Mouse (Mus musculus) CD4-positive, CD25-positive, alpha-beta regulatory T cell, adult 2 months (primary cell): Measurements from ENCODE around the gene Knl1.
A peak's percentile ranks its signal among the peaks of the same experiment; 100 is the strongest.

Experiments used
- DNase-seq: peaks from one replicate; pipeline ENCODE4 v3.0.0-alpha.2; 2012; ENCODE audit warnings: low read depth, low spot score

Gene Knl1

GRCm38 (mm10) chr2:119035397-119035745 is 11.5 kb upstream of the Knl1 start:
- no peak for DNase-seq

DNA sequence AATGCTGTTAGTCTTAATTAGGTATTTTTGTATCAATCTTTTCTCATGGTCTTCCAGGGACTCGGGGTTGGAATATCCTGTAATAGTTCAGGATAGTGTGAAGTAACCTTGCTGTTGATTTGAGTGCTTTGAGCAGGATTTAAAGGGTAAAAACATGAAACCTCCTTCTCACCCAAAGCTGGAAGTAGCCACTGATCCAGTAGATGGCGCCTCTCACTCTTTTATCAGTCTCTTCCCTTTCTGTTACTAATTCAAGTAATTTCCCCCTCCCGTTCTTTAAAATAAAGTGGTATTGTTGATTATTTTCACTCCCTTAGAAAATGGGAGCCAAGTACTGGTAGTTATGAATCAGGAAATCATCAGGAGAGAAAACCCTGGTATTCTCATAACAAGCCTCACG is 6.0 kb upstream of the Knl1 start:
- DNase-seq = peak; percentile 70

DNA sequence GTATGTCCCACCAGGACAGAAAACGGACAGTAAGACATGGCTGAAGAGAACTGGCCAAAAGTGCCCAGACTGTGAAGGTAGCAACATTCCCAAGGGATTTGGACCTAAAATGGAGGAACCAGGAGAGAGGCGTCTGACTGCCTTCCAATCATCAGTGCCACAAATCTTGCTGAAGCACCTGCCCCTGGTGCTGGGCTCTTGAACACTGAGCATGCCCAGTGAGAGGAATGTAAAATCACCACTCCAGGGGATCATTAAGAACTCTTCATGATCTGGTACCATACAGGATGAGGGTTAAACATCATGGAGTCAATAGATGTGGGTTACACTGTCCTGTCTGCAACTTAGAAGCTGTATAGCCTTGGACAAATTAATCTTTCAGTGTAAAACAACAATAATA is 1.8 kb upstream of the Knl1 start:
- DNase-seq = no peak

DNA sequence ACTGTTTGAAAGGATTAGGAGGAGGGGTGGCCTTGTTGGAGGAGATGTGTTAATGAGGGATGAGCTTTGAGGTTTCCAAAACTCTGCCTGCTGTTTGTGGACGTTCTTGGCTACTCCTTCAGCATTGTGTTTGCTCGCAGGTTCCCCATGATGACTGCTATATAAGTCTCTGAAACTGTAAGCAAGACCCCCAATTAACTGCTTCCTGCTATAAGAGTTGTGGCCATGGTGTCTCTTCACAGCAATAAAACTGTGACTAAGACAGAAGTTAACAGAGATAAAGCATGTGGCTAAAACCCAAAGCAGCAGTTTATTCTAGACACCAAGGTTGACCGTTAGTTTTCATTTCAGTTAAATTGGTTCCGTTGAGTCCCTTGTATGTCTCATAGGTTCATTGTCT is 930 bp downstream of the Knl1 start:
- no peak for DNase-seq

GRCm38 (mm10) chr2:119050132-119050650 is 3.3 kb downstream of the Knl1 start:
- no peak for DNase-seq

GRCm38 (mm10) chr2:119060139-119060538 is 13.2 kb downstream of the Knl1 start:
- no peak for DNase-seq

DNA sequence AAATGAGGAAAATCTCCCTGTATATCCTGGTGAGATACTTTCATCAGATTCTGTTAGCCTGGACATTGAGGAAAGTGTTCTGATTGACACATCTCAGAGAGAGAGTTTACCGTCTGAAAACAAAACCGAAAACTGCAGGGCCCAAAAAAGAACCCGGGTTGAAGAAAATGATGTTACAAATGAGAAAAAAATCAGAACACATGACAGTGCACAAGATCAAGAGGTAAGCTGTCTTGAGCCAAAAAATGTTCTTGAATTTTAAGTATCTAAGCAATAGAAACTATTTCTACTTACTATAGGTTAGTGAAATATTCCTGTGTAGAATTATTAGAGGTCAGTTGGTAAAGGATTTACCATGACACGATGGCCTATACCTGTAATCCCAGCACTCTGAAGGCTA is 25.5 kb downstream of the Knl1 start:
- no peak for DNase-seq

GRCm38 (mm10) chr2:119086156-119086555 is 39.2 kb downstream of the Knl1 start:
- DNase-seq = no peak

GRCm38 (mm10) chr2:119101552-119101951 is 54.6 kb downstream of the Knl1 start:
- no peak for DNase-seq

GRCm38 (mm10) chr2:119106583-119106982 is 59.7 kb downstream of the Knl1 start:
- DNase-seq = no peak

- peak; percentile 27 for DNase-seq
Measured at GRCm38 (mm10) chr2:119108554-119108953, 61.6 kb downstream of the Knl1 start.

DNA sequence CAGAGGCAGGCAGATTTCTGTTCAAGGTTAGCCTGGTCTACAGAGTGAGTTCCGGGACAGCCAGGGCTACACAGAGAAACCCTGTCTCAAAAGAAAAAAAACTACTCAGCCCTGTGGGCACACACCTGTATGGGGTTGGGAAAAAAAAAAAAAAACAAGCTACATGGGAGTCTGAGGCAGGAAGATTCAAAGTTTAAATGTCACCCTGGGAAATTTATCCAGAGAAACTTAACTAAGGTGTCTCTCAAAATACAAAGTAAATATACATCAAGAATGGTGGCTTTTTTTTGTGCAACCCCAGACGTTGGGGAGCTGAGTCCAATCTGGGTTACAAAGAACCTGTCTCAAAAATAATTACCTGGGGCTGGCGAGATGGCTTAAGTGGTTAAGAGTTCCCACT is 64.1 kb downstream of the Knl1 start:
- DNase-seq = no peak

DNA sequence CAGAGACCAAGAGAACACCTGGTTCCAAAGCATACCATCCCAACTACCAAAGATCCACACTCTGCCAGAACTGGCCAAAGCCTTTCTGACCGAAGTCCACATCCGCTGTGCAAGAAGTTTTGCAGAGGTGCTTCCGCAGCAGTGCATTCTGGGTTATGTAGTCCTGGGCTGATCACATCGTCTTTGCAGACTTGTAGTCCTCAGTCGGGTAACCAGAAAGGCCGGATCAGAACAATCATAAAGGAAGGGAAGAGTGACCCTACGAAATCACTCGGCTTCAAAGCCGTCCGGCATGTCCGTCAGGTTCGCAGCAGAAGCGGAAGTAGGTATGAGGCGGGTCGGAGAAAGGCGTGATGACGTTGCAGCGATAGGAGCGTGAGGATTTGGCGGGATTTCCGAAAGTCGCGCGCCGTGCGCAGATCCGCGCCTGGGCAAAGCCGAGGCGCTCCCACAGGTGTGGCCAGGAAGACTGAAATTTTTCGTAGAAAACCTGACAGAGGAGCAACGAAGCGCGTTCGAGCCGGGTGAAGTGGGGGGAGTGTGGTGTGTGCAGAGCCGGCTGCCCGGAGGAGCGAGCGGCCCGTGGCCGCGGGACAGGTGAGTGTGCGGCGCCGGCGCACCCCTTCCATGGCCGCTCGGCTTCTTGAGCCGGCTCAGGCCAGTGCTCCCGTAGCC is 65.7 kb downstream of the Knl1 start, which contains the start of gene Rad51:
TSS of gene Rad51 (plus strand) at position 356 of the 675 bp plus-strand sequence.
- peak; percentile 89 for DNase-seq

- peak; percentile 31 for DNase-seq
Measured at GRCm38 (mm10) chr2:119113121-119113925, 66.4 kb downstream of the Knl1 start.

DNA sequence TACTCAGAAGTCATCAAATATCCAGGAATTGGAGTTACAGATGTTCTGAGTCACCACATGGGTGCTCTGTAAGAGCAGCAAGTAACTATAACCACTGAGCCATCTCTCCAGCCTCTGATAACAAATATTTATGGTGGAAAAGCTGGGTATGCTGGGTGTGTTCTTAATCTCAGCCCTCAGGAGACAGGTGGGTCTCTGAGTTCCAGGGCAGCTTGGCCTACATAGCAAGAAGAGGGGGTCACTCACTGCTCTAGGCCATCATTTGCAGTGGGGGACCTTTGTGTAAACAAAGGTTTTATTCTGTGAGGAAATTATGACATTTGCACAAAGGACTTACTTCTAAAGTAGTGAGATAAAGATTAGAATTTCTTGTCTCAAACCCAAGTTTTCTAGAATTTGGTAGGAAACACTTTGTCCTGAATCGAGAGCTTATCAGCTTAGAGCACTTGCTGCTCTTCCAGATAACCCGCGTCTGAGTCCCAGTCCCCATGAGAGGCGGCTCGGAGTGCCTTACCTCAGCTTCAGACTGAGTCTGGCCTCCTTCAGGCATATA is 89.5 kb downstream of the Knl1 start:
- no peak for DNase-seq

DNA sequence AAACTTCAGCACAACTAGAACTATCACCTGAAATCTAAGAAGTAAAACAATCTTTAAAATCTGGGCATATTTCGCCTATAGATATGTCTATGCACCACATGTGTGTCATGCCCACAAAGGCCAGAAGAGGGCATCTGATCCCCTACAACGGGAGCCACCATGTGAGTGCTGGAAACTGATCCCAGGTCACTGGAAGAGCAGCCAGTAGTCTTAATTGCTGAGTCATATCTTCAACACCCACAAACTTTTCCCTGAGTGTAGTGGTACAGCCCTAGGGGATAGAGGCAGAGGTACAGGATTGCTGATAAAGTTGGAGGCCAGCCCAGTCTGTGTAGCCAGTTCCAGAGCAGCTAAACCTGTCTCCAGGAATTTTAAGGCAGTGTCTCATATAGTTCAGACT is 98.3 kb downstream of the Knl1 start:
- peak; percentile 37 for DNase-seq

DNA sequence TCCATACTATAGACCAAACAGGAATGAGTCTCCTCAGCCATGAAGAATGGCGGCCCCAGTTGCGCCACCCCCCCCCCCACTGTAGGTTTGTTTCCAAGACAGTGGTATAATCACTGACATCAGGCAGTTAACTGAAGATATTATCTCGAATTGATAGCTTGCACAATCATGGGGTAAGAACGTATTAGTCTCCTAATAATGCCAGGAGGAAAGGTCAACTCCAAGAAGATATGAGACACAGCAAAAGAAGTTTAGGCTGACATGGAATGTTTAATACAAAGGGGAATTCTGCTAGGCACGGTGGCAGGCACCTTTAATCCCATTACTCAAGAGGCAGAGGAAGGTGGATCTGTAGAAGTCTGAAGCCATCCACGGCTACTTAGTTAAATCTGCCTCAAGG is 99.5 kb downstream of the Knl1 start:
- DNase-seq = no peak

DNA sequence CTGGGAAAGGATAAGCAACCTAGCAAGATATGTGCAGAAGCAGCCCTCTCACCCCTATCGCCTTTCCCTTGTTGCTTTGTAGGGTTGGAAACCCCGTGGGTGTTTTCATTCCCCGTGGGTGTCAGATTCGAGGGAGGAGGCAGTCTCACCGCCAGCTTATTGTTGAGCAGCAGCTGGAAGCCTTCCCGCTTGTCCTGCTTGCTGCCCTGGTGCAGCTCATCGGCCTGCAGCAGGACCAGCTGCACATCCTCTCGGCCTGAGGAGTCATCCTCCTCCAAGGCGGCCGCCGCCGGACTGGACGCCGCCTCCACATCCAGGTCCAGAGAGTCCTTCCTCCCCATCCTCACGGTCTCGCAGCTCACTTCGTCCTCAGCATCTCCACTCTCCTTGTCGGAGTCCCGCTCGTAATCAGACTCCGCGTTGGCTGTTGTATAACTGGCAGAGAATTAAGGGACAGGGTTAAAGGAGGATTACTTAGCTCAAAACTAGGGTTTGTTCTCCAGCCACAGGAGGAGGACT is 100.3 kb downstream of the Knl1 start:
- no peak for DNase-seq

GRCm38 (mm10) chr2:119147775-119148174 is 100.9 kb downstream of the Knl1 start:
- DNase-seq = no peak

GRCm38 (mm10) chr2:119152255-119152654 is 105.3 kb downstream of the Knl1 start:
- no peak for DNase-seq

GRCm38 (mm10) chr2:119154683-119155082 is 107.8 kb downstream of the Knl1 start:
- DNase-seq = no peak
